Mouse (Mus musculus): Measurements from ENCODE around the gene Ccdc12. TPM values are rescaled to one million over a fixed set of nuclear protein-coding genes. Genes with fewer than 3 reads are reported as not detected.

Gene Ccdc12
- polyA plus RNA-seq, 1 experiment from 2014 or later = 118 TPM

DNA sequence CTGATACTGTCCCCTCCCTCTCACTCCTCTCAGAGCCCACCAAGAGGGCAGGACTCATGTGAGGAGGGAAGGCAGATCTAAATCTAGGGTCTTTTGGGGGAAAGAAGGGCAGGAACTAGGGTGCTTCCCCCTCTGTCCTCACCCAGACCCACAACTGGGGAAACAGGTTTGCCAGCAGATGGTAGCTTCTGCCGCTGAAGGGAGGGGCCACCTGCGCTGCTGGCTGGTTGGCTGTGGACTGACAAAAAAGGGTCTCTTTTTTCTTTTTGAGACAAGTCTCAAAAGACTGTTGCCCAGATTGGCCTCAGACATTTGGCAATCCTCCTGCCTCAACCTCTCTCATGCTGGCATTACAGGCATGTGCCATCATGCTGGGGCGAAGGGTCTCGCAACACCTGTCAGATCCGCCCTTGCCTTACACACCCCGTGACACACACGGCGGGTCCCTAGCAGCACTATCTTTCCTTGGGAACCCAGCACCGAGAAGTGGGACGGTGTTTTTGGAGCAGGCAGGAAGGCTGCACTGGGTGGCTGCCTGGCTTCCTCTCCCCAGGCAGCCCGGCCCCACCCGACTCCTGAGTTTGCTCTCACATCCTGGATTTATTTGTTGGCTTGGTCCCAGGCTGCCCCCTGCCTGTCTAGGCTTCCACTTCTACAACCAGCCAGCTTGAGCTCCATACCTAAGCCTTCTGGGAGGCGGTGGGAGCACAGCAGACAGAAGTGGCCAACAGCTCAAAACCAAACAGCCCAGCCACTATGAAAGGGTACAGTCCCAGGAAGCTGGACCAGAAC is 4.2 kb upstream of the Ccdc12 start:
- no peak overlapping the region for H3K9ac ChIP-seq
- H3K4me1 ChIP-seq = peaks cover 21% of the 10 kb centered on the region; the same call in 1 of the 2 replicates
- peaks cover 42% of the 10 kb centered on the region for H3K27me3 ChIP-seq
- peak overlapping the region; percentile 1; the same call in 1 of the 2 replicates for H3K4me2 ChIP-seq (replicated peaks)
- ATAC-seq (ENCODE audit: insufficient number of reproducible peaks, insufficient read depth, low FRiP score, low TSS enrichment) = no peak
- H3K9me3 ChIP-seq = no peaks in the 10 kb centered on the region
- no peak overlapping the region for H3K4me3 ChIP-seq
- no peaks in the 10 kb centered on the region for H3K36me3 ChIP-seq
- H3K27ac ChIP-seq = no peak overlapping the region
- WGBS = 29% methylated on average over 13 of the region's 13 CpGs

DNA sequence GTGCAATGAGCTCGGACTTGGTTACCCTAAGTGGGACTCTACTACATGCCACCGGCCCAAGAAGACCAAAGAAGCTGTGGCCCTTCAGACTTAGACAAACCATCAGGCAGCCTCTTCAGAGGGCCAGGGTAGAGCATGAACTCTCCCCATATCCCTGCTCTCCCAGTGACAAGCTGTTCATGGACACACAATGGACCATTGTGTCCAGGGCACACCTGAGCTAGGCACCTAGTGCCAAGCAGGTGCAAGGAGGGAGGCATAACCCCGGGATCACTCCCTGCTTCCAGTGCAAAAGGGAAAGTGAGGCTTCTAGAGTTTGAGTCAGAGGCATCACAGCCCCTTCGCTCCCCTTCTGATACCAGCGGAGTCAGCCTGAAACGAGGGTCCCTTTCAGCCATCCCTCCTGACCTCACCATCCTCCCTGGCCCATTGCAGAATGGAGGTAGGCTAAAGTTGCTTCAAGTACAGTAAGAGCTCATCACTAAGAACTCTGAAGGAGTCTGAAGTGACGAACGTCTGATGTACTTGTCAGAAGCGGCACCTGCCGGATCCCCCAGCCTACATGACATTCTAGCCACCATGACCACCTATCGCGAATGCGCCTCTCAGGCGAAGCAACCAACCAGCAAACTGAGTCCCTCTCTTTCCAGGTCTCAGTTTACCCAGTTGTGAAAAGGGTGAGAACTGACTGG is 3.2 kb upstream of the Ccdc12 start:
- Histone ChIP-seq H3K4me1 (peaks cover 25% of the 10 kb centered on the region; the same call in 1 of the 2 replicates), H3K9ac (peak overlapping the region; percentile 64; the same call in 1 of the 2 replicates), H3K27me3 (peaks cover 42% of the 10 kb centered on the region), H3K4me3 (peak overlapping the region; percentile 63), H3K36me3 (no peaks in the 10 kb centered on the region), H3K9me3 (no peaks in the 10 kb centered on the region), H3K4me2 (replicated peaks) (peak overlapping the region; percentile 99), H3K27ac (no peak overlapping the region)
- no peak for ATAC-seq (ENCODE audit: insufficient number of reproducible peaks, insufficient read depth, low FRiP score, low TSS enrichment)
- 18% methylated on average over 14 of the region's 14 CpGs for WGBS

DNA sequence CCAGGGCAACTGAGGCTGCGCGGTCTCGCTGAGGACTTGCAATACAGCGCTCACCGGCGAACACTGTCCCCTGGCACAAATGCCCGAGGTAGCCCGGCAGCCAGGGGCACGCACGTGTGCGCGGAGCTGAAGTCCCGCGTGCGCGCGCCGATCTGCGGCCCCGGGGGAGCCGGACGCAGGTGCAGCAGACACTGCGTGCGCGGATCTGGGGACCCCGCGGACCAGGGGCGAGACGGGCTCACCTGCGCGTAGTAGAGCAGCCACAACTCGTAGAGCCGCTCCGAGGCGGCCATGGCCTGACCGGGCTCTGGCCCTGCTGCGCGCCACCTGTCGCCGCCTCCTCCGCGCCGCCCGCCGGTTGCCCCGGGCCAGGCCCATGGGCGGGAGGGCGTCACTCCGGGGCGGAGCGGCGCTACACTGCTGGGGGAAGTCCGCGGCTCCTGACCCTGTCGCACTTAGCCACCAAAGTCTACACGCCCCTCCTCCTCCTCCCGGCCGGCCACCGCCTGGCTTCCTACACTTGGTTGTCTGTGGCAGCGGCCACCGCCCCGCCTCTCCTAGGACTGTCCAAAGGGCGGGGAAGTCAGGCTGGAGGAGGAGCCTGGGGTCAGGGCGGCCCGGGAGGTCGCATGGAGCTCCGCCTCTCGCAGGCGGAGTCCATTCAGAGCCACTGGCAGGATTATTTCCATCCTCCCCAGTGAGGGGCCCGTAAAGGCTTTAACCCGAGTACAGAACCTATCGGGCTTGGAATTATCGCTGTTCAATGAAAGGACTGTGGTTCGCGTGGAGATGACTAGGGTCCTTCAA is 2.4 kb upstream of the Ccdc12 start, which contains the start of gene Nbeal2:
Gene Nbeal2, minus strand, starts transcription at position 507 of the 807 bp plus-strand sequence.
- under 1% methylated on average over 75 of the region's 75 CpGs for WGBS
- Histone ChIP-seq H3K27me3 (peaks cover 42% of the 10 kb centered on the region), H3K9me3 (no peaks in the 10 kb centered on the region), H3K4me1 (peaks cover 25% of the 10 kb centered on the region; the same call in 1 of the 2 replicates), H3K36me3 (no peaks in the 10 kb centered on the region), H3K9ac (peak within 1 kb of the TSS; percentile 64), H3K4me2 (replicated peaks) (peak within 1 kb of the TSS; percentile 99), H3K27ac (no peak within 1 kb of the TSS), H3K4me3 (peak within 1 kb of the TSS; percentile 63)
- peak; percentile 62 for ATAC-seq (ENCODE audit: insufficient number of reproducible peaks, insufficient read depth, low FRiP score, low TSS enrichment)

DNA sequence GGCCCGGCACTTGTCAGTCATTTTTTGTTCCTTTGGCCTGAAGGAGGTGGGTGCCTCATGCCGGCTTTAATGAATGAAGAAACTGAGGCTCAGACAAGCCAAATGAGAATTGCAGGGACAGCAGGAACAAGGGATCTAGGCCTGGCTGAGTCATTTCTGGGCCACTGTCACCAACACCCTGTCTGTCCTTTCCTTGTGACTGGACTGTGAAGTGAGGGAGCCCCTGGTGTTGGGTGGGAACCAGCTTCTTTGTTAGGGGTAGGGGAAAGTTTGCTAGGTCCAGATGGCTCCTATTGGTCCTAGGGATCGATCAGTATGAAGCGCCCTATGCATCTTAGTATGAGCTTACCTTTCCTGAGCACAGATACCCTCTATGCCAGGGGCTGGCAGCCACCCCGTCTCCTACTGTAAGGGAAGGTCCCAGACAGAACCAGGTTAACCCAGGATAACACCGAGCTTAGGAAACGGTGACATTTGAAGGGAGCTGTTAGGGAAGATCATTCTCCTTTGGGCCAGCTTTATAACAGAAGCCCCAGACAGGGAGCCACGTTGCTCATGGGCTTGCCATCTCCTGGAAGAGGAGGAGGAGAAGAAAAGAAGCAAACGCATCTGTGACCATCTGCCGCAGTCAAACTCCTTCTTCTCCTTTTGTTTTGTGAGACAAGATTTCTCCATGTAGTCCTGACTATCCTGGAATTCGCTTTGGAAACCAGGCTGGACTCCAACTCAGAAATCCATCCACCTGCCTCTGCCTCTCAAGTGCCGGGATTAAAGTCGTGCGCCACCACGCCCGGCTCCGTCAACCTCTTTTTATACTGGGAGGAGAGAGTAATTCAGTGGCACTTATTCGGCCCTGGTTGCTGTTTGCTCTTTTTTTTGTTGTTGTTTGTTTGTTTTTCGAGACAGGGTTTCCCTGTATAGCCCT is 1.3 kb upstream of the Ccdc12 start:
- Histone ChIP-seq H3K9me3 (no peaks in the 10 kb centered on the region), H3K27ac (no peak overlapping the region), H3K4me1 (peaks cover 25% of the 10 kb centered on the region; the same call in 1 of the 2 replicates), H3K9ac (no peak overlapping the region), H3K4me3 (0 out of 2 replicates have a peak overlapping the region, but pooled peaks have one; percentile 63), H3K27me3 (peaks cover 37% of the 10 kb centered on the region), H3K36me3 (0 out of 2 replicates have a peak, but pooled peaks cover 6% of the 10 kb centered on the region), H3K4me2 (replicated peaks) (peak overlapping the region; percentile 99)
- no peak for ATAC-seq (ENCODE audit: insufficient number of reproducible peaks, insufficient read depth, low FRiP score, low TSS enrichment)
- 79% methylated on average over 19 of the region's 19 CpGs for WGBS

DNA sequence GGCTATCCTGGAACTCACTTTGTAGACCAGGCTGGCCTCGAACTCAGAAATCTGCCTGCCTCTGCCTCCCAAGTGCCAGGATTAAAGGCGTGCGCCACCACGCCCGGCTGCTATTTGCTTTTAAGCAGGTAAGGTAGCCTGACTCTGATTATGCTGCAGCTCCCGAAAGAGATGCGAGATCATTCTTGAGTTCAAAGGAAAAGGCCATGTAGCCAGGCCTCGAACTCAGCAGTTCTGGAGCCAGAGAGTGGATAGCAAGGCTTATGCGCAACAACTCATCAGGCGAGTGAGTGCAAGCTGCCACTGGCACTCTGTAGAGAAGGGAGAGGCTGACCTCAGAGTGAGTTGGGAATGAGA is 674 bp upstream of the Ccdc12 start:
- Histone ChIP-seq H3K9me3 (no peaks in the 10 kb centered on the region), H3K4me2 (replicated peaks) (peak overlapping the region; percentile 69), H3K4me1 (peaks cover 25% of the 10 kb centered on the region; the same call in 1 of the 2 replicates), H3K27me3 (peaks cover 36% of the 10 kb centered on the region), H3K4me3 (peak overlapping the region; percentile 66), H3K27ac (0 out of 2 replicates have a peak overlapping the region, but pooled peaks have one; percentile 30), H3K36me3 (0 out of 2 replicates have a peak, but pooled peaks cover 6% of the 10 kb centered on the region), H3K9ac (no peak overlapping the region)
- WGBS = 84% methylated on average over 10 of the region's 10 CpGs
- ATAC-seq (ENCODE audit: insufficient number of reproducible peaks, insufficient read depth, low FRiP score, low TSS enrichment) = no peak

DNA sequence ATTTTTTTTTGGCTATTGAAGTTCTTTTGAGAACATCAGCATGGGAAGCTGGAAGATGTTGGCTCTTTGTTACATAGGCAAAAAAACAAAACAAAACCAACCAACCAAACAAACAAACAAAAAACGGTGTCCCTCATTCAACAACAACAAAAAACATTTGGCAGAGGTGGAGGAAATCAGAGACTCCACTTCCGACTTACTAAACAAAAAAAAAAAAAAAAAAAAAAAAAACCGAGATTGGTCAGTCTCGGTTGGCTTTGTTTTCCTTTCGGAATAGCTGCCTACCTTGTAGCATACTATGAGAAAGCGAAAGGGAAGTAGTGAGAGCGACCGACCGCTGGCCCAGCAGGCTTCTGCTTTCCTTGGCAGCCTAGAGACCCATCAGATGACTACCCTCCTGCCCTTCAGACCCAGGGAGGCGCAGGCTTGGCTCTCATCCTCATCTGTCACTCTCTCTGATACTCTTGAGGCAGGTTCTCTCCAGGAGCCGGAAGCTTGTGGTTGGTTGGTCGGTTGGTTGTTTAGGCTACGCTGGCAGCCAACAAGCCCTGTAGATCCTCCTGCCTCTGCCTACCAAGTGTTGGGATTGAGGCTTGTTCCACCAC is 1.3 kb downstream of the Ccdc12 start:
- ATAC-seq (ENCODE audit: insufficient number of reproducible peaks, insufficient read depth, low FRiP score, low TSS enrichment) = no peak
- Histone ChIP-seq H3K27me3 (peaks cover 16% of the 10 kb centered on the region), H3K4me1 (peaks cover 25% of the 10 kb centered on the region; the same call in 1 of the 2 replicates), H3K9me3 (no peaks in the 10 kb centered on the region), H3K27ac (no peak overlapping the region), H3K36me3 (0 out of 2 replicates have a peak, but pooled peaks cover 6% of the 10 kb centered on the region), H3K9ac (peak overlapping the region; percentile 70; the same call in 1 of the 2 replicates), H3K4me2 (replicated peaks) (peak overlapping the region; percentile 69), H3K4me3 (peak overlapping the region; percentile 66)
- 78% methylated on average over 13 of the region's 13 CpGs for WGBS

DNA sequence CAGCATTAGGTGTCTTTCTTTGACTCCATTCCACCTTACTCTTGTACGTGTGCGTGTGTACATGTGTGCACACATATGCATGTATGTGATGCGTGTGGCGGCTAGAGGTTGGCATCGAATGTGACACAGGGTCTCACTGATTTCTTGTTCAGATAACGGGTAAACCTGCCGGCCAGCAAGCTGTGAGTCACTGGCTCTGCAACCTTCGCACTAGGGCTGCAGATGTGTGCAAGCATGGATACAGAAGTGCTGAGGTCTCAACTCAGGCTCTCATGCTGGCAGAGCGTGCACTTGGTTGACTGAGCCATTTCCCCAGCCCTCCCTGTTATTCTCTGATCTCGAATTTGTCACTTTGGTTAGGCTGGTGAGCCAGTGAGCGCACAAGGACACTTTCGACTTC is 3.2 kb downstream of the Ccdc12 start:
- H3K9me3 ChIP-seq = no peaks in the 10 kb centered on the region
- H3K4me2 ChIP-seq (replicated peaks) = no peak overlapping the region
- no peak overlapping the region for H3K4me3 ChIP-seq
- H3K9ac ChIP-seq = no peak overlapping the region
- peaks cover 12% of the 10 kb centered on the region; the same call in 1 of the 2 replicates for H3K4me1 ChIP-seq
- 93% methylated on average over 12 of the region's 12 CpGs for WGBS
- no peaks in the 10 kb centered on the region for H3K27me3 ChIP-seq
- H3K36me3 ChIP-seq = 0 out of 2 replicates have a peak, but pooled peaks cover 6% of the 10 kb centered on the region
- no peak for ATAC-seq (ENCODE audit: insufficient number of reproducible peaks, insufficient read depth, low FRiP score, low TSS enrichment)
- H3K27ac ChIP-seq = no peak overlapping the region

DNA sequence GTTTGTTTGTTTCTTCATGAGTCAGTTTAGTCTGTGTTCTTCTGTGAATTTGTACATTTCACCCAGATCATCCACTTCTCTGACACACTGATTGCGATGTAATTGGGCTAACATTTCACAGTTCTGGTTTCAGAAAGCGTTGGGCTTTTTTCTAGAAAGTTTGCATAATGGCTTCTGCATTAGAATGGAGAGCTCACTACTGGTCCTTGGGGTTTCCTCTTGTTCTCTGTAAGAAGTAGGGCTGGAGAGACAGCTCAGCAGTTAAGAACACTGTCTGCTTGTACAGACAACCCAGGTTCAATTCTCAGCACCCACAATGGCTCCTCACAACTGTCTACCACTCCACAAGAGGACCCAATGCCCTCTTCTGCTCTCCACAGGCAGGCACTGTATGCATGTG is 3.9 kb downstream of the Ccdc12 start:
- WGBS = 83% methylated on average over 2 of the region's 2 CpGs
- Histone ChIP-seq H3K4me2 (replicated peaks) (no peak overlapping the region), H3K9me3 (no peaks in the 10 kb centered on the region), H3K27ac (no peak overlapping the region), H3K27me3 (no peaks in the 10 kb centered on the region), H3K4me3 (no peak overlapping the region), H3K9ac (no peak overlapping the region), H3K36me3 (0 out of 2 replicates have a peak, but pooled peaks cover 6% of the 10 kb centered on the region), H3K4me1 (peaks cover 10% of the 10 kb centered on the region; the same call in 1 of the 2 replicates)
- ATAC-seq (ENCODE audit: insufficient number of reproducible peaks, insufficient read depth, low FRiP score, low TSS enrichment) = no peak

DNA sequence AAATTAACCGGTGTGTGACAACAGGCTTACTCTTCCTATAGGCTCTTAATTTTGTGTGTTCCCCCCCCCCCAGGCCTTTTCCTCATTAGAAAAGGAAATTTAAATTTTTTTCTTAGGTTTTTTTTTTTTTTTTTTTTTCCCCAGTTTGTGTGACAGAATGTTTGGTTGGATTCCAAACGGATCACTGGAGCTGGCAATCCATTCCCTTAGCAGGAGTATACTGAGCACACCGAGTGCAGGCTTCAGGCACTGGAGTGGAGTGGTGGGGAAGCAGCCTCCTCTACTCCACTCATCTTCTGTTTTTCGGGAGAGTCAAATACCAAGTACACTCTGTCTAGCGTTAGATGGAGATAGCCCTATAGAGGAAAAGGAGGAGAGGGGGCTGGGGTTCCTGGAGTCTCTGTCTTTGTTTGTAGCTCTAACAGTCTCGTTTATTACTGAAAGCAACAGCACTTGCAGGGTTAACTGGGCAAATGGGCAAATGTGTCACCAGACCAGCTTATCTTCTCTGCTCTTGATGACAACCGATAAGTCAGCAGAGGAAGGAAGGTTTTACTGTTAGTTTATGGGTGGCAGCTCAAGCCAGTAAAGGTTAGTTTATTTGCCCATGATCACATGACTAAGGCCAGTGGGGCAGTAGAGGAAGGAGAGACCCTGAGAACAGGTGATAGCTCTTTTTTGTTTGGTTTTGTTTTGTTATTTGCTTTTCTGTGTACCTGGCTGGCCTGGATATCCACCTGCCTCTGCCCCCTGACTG is 4.7 kb downstream of the Ccdc12 start:
- ATAC-seq (ENCODE audit: insufficient number of reproducible peaks, insufficient read depth, low FRiP score, low TSS enrichment) = no peak

More for the DNA sequence above, 4.7 kb downstream of the Ccdc12 start:
- no peaks in the 10 kb centered on the region for H3K27me3 ChIP-seq
- H3K4me2 ChIP-seq (replicated peaks) = no peak overlapping the region
- 0 out of 2 replicates have a peak, but pooled peaks cover 6% of the 10 kb centered on the region for H3K36me3 ChIP-seq
- H3K9ac ChIP-seq = no peak overlapping the region
- H3K27ac ChIP-seq = no peak overlapping the region
- H3K4me3 ChIP-seq = no peak overlapping the region
- H3K4me1 ChIP-seq = peaks cover 9% of the 10 kb centered on the region; the same call in 1 of the 2 replicates
- 89% methylated on average over 7 of the region's 7 CpGs for WGBS
- H3K9me3 ChIP-seq = no peaks in the 10 kb centered on the region
